Mouse (Mus musculus): ENCODE measurements around the gene Utp20. TPM values are rescaled to one million over a fixed set of nuclear protein-coding genes. Genes with fewer than 3 reads are reported as not detected.
"Not testable (repeated sequence)": the region's sequence is repeated elsewhere in the genome, so short reads cannot be mapped to it uniquely, and the experiment has no call there.

Utp20 gene
- total RNA-seq, 4 experiments from 2014 or later = 16.2 to 20.5 (median 18.9) TPM

GRCm38 (mm10) chr10:88783941-88784340 lies 42.7 kb downstream of the Utp20 start:
- no peak for DNase-seq (ENCODE audit: low spot score in 2 of 2)

GRCm38 (mm10) chr10:88783135-88783534 lies 43.5 kb downstream of the Utp20 start:
- DNase-seq (ENCODE audit: low spot score in 2 of 2) = not testable (repeated sequence)

- DNase-seq (ENCODE audit: low spot score in 2 of 2) = no peak
These were observed 45.9 kb downstream of the Utp20 start for GRCm38 (mm10) chr10:88780716-88781115.

GRCm38 (mm10) chr10:88776206-88776605 lies 50.4 kb downstream of the Utp20 start:
- peak in 1 of 2 experiments; percentile 27 for DNase-seq (ENCODE audit: low spot score in 2 of 2)

GRCm38 (mm10) chr10:88772965-88773364 lies 53.6 kb downstream of the Utp20 start:
- DNase-seq (ENCODE audit: low spot score in 2 of 2) = peak in 1 of 2 experiments; percentile 16

GRCm38 (mm10) chr10:88769676-88770075 lies 56.9 kb downstream of the Utp20 start:
- DNase-seq (ENCODE audit: low spot score in 2 of 2) = no peak

- DNase-seq (ENCODE audit: low spot score in 2 of 2) = no peak
These were observed 57.6 kb downstream of the Utp20 start for GRCm38 (mm10) chr10:88768961-88769360.

GRCm38 (mm10) chr10:88765431-88766142 lies 61.0 kb downstream of the Utp20 start:
- DNase-seq (ENCODE audit: low spot score in 2 of 2) = no peak

GRCm38 (mm10) chr10:88761524-88762212 lies 64.9 kb downstream of the Utp20 start:
- no peak for DNase-seq (ENCODE audit: low spot score in 2 of 2)

- no peak for DNase-seq (ENCODE audit: low spot score in 2 of 2)
These were observed 85.2 kb downstream of the Utp20 start for GRCm38 (mm10) chr10:88741426-88741825.

- DNase-seq (ENCODE audit: low spot score in 2 of 2) = no peak
These were observed 85.8 kb downstream of the Utp20 start for GRCm38 (mm10) chr10:88740781-88741180.

- DNase-seq (ENCODE audit: low spot score in 2 of 2) = no peak
These were observed 86.8 kb downstream of the Utp20 start for GRCm38 (mm10) chr10:88739818-88740217.

GRCm38 (mm10) chr10:88739074-88739473 lies 87.5 kb downstream of the Utp20 start:
- DNase-seq (ENCODE audit: low spot score in 2 of 2) = not testable (repeated sequence)

GRCm38 (mm10) chr10:88732309-88732622 lies 94.3 kb downstream of the Utp20 start:
- DNase-seq (ENCODE audit: low spot score in 2 of 2) = no peak

GRCm38 (mm10) chr10:88731496-88732308 lies 94.9 kb downstream of the Utp20 start:
- no peak for DNase-seq (ENCODE audit: low spot score in 2 of 2)

- peak; percentile 89 to 90 for DNase-seq (ENCODE audit: low spot score in 2 of 2)
These were observed 95.8 kb downstream of the Utp20 start, which contains the start of gene Arl1 for GRCm38 (mm10) chr10:88730571-88731495. Arl1 (plus strand) TSS chr10:88730858.

- DNase-seq (ENCODE audit: low spot score in 2 of 2) = no peak
These were observed 98.4 kb downstream of the Utp20 start for GRCm38 (mm10) chr10:88728166-88728565.

GRCm38 (mm10) chr10:88727128-88727527 lies 99.5 kb downstream of the Utp20 start:
- DNase-seq (ENCODE audit: low spot score in 2 of 2) = peak in 1 of 2 experiments; percentile 29

- DNase-seq (ENCODE audit: low spot score in 2 of 2) = no peak
These were observed 101.3 kb downstream of the Utp20 start for GRCm38 (mm10) chr10:88725343-88725742.

- no peak for DNase-seq (ENCODE audit: low spot score in 2 of 2)
These were observed 107.0 kb downstream of the Utp20 start for GRCm38 (mm10) chr10:88719618-88720017.

- DNase-seq (ENCODE audit: low spot score in 2 of 2) = no peak
These were observed 108.9 kb downstream of the Utp20 start for GRCm38 (mm10) chr10:88717756-88718025.
